Mouse (Mus musculus) embryonic fibroblast, embryonic 13.5 days (primary cell): ENCODE measurements around the gene Nme3.

Experiments
- CTCF ChIP-seq: IDR thresholded peaks from 2 replicates; pipeline ENCODE4 v1.5.1; 2011; ENCODE audit warnings: mild to moderate bottlenecking, control low read depth, low read length, moderate library complexity, borderline replicate concordance; ENCODE audit not compliant: insufficient read depth
- POLR2A ChIP-seq: IDR thresholded peaks from 2 replicates; pipeline ENCODE4 v1.6.1; 2011; ENCODE audit warnings: low read depth, mild to moderate bottlenecking, control low read depth, low read length, moderate library complexity

- TF ChIP-seq POLR2A: no peak; the same call in 1 of the 2 replicates
- no peak for TF ChIP-seq CTCF
Observed at GRCm38 (mm10) chr17:24888862-24889261, 7.4 kb upstream of the Nme3 start.
